Mouse (Mus musculus): ENCODE measurements around the gene Ttyh3. TPM values are rescaled to one million over a fixed set of nuclear protein-coding genes. Genes with fewer than 3 reads are reported as not detected.

The Ttyh3 gene
- polyA plus RNA-seq, 2 experiments from 2014 or later: 5.2 to 5.6 TPM

GRCm38 (mm10) chr5:140571673-140572072, 77.2 kb downstream of the Ttyh3 start:
- no peak for ATAC-seq

- ATAC-seq: no peak
Measured at GRCm38 (mm10) chr5:140571201-140571600, 77.6 kb downstream of the Ttyh3 start.

Other genes starting within 250 kb of the Ttyh3 start
- 10 to 100 TPM; 28.6 to 32.4 TPM for gene Eif3b, start 229.7 kb downstream of the Ttyh3 start, polyA plus RNA-seq (2017; shearing (Covaris generic))
- gene Gm4869, start 203.4 kb downstream of the Ttyh3 start, polyA plus RNA-seq (2017; shearing (Covaris generic)): not detected
- gene Chst12, start 143.5 kb downstream of the Ttyh3 start, polyA plus RNA-seq (2017; shearing (Covaris generic)): 10 to 100 TPM; 24.5 to 31.7 TPM
- gene Grifin, start 84.0 kb downstream of the Ttyh3 start, polyA plus RNA-seq (2017; shearing (Covaris generic)): 1 to 10 TPM in 1 of 2 experiments, under 1 TPM in 1; 0.98 to 3.8 TPM
- gene Lfng, start 41.7 kb downstream of the Ttyh3 start, polyA plus RNA-seq (2017; shearing (Covaris generic)): 10 to 100 TPM; 33.9 to 35.5 TPM
- gene Iqce, start 53.3 kb upstream of the Ttyh3 start, polyA plus RNA-seq (2017; shearing (Covaris generic)): 10 to 100 TPM; 16.8 to 21.2 TPM
- 10 to 100 TPM; 10.3 to 15.2 TPM for gene Brat1, start 56.0 kb upstream of the Ttyh3 start, polyA plus RNA-seq (2017; shearing (Covaris generic))
- gene Amz1, start 75.1 kb upstream of the Ttyh3 start, polyA plus RNA-seq (2017; shearing (Covaris generic)): under 1 TPM in 1 of 2 experiments, not detected in 1; 0.17 TPM
- gene Gna12, start 181.4 kb upstream of the Ttyh3 start, polyA plus RNA-seq (2017; shearing (Covaris generic)): 1 to 10 TPM; 3.9 to 4.6 TPM